Mouse (Mus musculus) lung, embryonic 14.5 days (tissue): ENCODE data around the gene Magi1. TPM values are rescaled to one million over a fixed set of nuclear protein-coding genes. Genes with fewer than 3 reads are reported as not detected.

Source experiments
- ATAC-seq: fragments of 200-750 bp; cut with Nextera tagmentation; 2 replicates; pipeline ENCODE4 v1.8.0; 2017; ENCODE audit warnings: mild to moderate bottlenecking, moderate TSS enrichment, moderate library complexity; ENCODE audit not compliant: insufficient read depth
- DNase-seq: peaks from one replicate; pipeline ENCODE4 v3.0.0-alpha.2; 2015
- H3K27ac ChIP-seq: fragments of 300-500 bp; sonication (generic); 2 replicates; pipeline ENCODE4 v1.5.1; 2014; ENCODE audit warnings: low read depth, mild to moderate bottlenecking, moderate library complexity
- H3K27me3 ChIP-seq: fragments of 300-500 bp; sonication (generic); 2 replicates; pipeline ENCODE4 v1.6.1; 2014; ENCODE audit warnings: low read length, control low read depth; ENCODE audit not compliant: insufficient read depth
- H3K36me3 ChIP-seq: fragments of 300-500 bp; sonication (generic); 2 replicates; pipeline ENCODE4 v1.6.1; 2014; ENCODE audit warnings: control low read depth; ENCODE audit not compliant: insufficient read depth
- H3K4me1 ChIP-seq: fragments of 300-500 bp; sonication (generic); 2 replicates; pipeline ENCODE4 v1.6.1; 2014; ENCODE audit warnings: antibody characterized with exemption, control low read depth; ENCODE audit not compliant: insufficient read depth
- H3K4me2 ChIP-seq: fragments of 300-500 bp; sonication (generic); 2 replicates; pipeline ENCODE4 v1.6.1; 2014; ENCODE audit warnings: mild to moderate bottlenecking
- H3K4me3 ChIP-seq: fragments of 300-500 bp; sonication (generic); 2 replicates; pipeline ENCODE4 v1.5.1; 2014; ENCODE audit warnings: low read depth, low read length
- H3K9ac ChIP-seq: fragments of 300-500 bp; sonication (generic); 2 replicates; pipeline ENCODE4 v1.6.1; 2014
- H3K9me3 ChIP-seq: fragments of 300-500 bp; sonication (generic); 2 replicates; pipeline ENCODE4 v1.6.1; 2016; ENCODE audit warnings: low read depth, low read length, control low read depth
- CTCF ChIP-seq: IDR thresholded peaks from 2 replicates; pipeline ENCODE4 v1.5.1; 2016; ENCODE audit warnings: antibody characterized with exemption, low read depth
- WGBS: fragments of 180-500 bp; shearing (Covaris S2); extraction: QIAGEN DNeasy Blood & Tissue Kit; methylation state at CpG from one replicate; pipeline ENCODE4 v1.1.7; 2014; 5-methylcytosine and 5-hydroxymethylcytosine counted together
- polyA plus RNA-seq: library from polyadenylated mRNA; unstranded; fragments of >200 nt; fragmentation: Nextera tagmentation; extraction: Ambion mirVana; gene quantifications from 2 replicates; pipeline ENCODE4 v1.2.1, GENCODE M21; 2014

Magi1 gene
- polyA plus RNA-seq, 1 experiment from 2014 or later, result 10.1 TPM

DNA sequence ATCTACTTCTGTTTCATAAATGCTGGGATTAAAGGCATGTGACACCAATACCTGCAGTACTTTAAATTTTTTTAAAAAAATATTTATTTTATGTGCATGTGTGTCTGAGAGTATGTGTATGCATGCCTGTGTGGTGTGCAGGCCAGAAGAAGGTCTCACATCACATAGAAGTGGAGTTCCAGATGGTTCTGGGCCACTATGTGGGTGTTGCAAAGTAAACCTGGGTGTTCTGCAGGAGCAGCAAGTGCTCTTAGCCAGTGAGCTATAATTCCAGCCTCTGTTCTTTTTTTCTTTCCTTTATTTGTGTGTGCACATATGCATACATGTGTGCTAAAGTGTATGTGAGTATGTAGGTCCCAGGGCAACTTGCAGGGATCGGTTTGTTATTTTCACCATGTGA, 546.6 kb downstream of the Magi1 start:
- no peaks in the 10 kb centered on the region for H3K4me1 ChIP-seq
- ATAC-seq, result no peak
- TF ChIP-seq CTCF, result no peak
- no peak overlapping the region for H3K27ac ChIP-seq
- H3K4me3 ChIP-seq, result no peak overlapping the region
- no peak overlapping the region for H3K4me2 ChIP-seq
- 92% methylated on average over 1 of the region's 1 CpGs for WGBS
- DNase-seq, result no peak
- H3K36me3 ChIP-seq, result no peaks in the 10 kb centered on the region
- no peak overlapping the region for H3K9ac ChIP-seq
- H3K9me3 ChIP-seq, result no peaks in the 10 kb centered on the region
- no peaks in the 10 kb centered on the region for H3K27me3 ChIP-seq

- H3K27me3 ChIP-seq, result no peaks in the 10 kb centered on the region
- no peak overlapping the region for H3K9ac ChIP-seq
- no peaks in the 10 kb centered on the region for H3K9me3 ChIP-seq
- no peaks in the 10 kb centered on the region for H3K4me1 ChIP-seq
- no peak overlapping the region for H3K4me3 ChIP-seq
- no peaks in the 10 kb centered on the region for H3K36me3 ChIP-seq
- no peak for TF ChIP-seq CTCF
- ATAC-seq, result no peak
- H3K4me2 ChIP-seq, result no peak overlapping the region
- WGBS, result 93% methylated on average over 3 of the region's 3 CpGs
- no peak overlapping the region for H3K27ac ChIP-seq
- no peak for DNase-seq
These were observed 547.6 kb downstream of the Magi1 start for GRCm38 (mm10) chr6:93736071-93736470.

DNA sequence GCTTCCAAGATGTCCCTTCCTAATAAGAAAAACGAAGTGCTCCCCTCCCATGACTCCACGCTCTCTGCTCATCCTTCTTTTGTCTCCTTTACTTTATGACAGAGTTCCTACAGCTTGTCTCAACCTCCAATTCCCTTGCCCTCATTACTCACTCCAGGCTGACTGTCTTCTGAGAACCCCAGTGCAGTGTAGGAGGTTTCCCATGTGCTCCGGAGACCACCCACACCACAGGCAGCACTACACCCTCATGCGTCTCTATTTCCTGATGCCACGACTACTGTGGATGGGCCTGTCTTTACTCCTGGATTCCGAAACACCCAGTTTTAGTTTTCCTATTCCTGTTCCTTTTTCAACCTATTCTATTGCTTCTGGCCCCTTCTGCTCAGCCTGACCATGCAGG, 549.9 kb downstream of the Magi1 start:
- no peak overlapping the region for H3K4me3 ChIP-seq
- H3K36me3 ChIP-seq, result no peaks in the 10 kb centered on the region
- TF ChIP-seq CTCF, result no peak
- H3K9me3 ChIP-seq, result no peaks in the 10 kb centered on the region
- H3K4me1 ChIP-seq, result no peaks in the 10 kb centered on the region
- ATAC-seq (no peak), DNase-seq (no peak)
- H3K27me3 ChIP-seq, result no peaks in the 10 kb centered on the region
- no peak overlapping the region for H3K27ac ChIP-seq
- no peak overlapping the region for H3K9ac ChIP-seq
- H3K4me2 ChIP-seq, result no peak overlapping the region
- 73% methylated on average over 6 of the region's 6 CpGs for WGBS

DNA sequence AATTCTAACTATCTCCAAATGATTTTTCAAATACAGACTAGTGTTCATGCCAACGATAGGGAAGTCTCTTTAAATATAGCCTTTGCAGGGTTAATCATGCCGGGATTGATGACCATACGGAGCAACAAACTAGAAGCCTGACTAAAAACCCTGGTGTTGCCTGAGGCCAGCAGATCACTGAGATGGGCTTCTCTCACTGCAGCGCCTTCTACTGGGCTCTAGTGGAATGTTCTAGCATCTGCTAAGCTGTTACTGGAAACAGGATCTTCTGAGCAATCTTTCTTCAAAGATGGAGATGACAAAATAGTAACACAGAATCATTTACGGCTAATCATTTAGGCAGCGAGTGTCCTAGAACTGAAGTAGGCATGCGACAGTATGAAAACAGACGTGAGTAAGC, 554.0 kb downstream of the Magi1 start:
- ATAC-seq (no peak), DNase-seq (peak; percentile 67)
- 0 out of 2 replicates have a peak, but pooled peaks cover 3% of the 10 kb centered on the region for H3K4me1 ChIP-seq
- no peak overlapping the region for H3K4me3 ChIP-seq
- no peak overlapping the region for H3K4me2 ChIP-seq
- H3K27me3 ChIP-seq, result no peaks in the 10 kb centered on the region
- no peak overlapping the region for H3K27ac ChIP-seq
- 60% methylated on average over 8 of the region's 8 CpGs for WGBS
- H3K36me3 ChIP-seq, result no peaks in the 10 kb centered on the region
- H3K9me3 ChIP-seq, result no peaks in the 10 kb centered on the region
- TF ChIP-seq CTCF, result peak; percentile 47
- no peak overlapping the region for H3K9ac ChIP-seq

GRCm38 (mm10) chr6:93728791-93729190, 554.9 kb downstream of the Magi1 start:
- Histone ChIP-seq H3K4me1 (0 out of 2 replicates have a peak, but pooled peaks cover 3% of the 10 kb centered on the region), H3K4me3 (no peak overlapping the region), H3K27me3 (no peaks in the 10 kb centered on the region), H3K36me3 (no peaks in the 10 kb centered on the region), H3K27ac (no peak overlapping the region), H3K9ac (no peak overlapping the region), H3K9me3 (no peaks in the 10 kb centered on the region), H3K4me2 (no peak overlapping the region)
- DNase-seq (no peak), ATAC-seq (no peak)
- WGBS, result 87% methylated on average over 4 of the region's 4 CpGs
- no peak for TF ChIP-seq CTCF

DNA sequence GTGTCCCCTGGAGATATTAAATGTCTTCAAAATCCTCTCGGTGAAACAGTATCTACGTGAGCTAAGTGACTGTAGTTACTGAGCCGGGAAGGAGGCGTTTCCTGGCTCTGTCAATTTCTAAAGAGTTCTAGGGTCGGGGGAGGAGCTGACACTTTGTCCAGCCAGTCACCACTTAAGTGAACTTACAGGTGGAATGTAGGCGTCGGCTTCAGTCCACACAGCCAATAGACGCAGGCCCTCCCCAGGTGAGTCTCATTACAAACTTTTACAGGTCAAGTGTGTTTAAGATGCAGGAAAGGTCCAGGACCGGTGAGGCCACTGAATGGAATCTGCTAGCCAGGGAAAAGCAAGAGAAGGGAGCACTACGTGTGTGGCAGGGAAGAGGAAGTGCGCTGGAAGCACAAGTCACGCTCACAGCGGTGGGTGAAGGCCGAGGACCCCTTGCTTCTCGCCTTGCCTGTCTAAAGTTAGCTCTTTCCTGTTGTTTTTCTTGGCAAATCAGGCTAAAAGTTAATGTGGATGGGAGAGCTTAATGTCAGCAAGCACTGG, 556.0 kb downstream of the Magi1 start:
- ATAC-seq (0 out of 2 replicates have a peak, but pooled peaks have one; percentile 47), DNase-seq (peak; percentile 42)
- Histone ChIP-seq H3K9ac (no peak overlapping the region), H3K9me3 (no peaks in the 10 kb centered on the region), H3K36me3 (no peaks in the 10 kb centered on the region), H3K27ac (no peak overlapping the region), H3K27me3 (no peaks in the 10 kb centered on the region), H3K4me1 (0 out of 2 replicates have a peak, but pooled peaks cover 3% of the 10 kb centered on the region), H3K4me3 (no peak overlapping the region; the same call in 1 of the 2 replicates), H3K4me2 (peak overlapping the region; percentile 27; the same call in 1 of the 2 replicates)
- TF ChIP-seq CTCF, result no peak
- 21% methylated on average over 15 of the region's 15 CpGs for WGBS

GRCm38 (mm10) chr6:93726829-93727455, 556.8 kb downstream of the Magi1 start:
- Histone ChIP-seq H3K27me3 (no peaks in the 10 kb centered on the region), H3K27ac (no peak overlapping the region), H3K9me3 (no peaks in the 10 kb centered on the region), H3K36me3 (no peaks in the 10 kb centered on the region), H3K9ac (no peak overlapping the region), H3K4me1 (0 out of 2 replicates have a peak, but pooled peaks cover 3% of the 10 kb centered on the region), H3K4me3 (no peak overlapping the region), H3K4me2 (no peak overlapping the region)
- WGBS, result 41% methylated on average over 7 of the region's 7 CpGs
- DNase-seq (peak; percentile 68), ATAC-seq (no peak)
- TF ChIP-seq CTCF, result peak; percentile 53
